Mouse (Mus musculus) monocyte, adult 2 months (primary cell): Measurements from ENCODE around the gene Hddc2.

Experiments used
- DNase-seq, 2 experiments: peaks; one replicate each; pipeline ENCODE4 v3.0.0; 2022; ENCODE audit warnings: low spot score in 2 of 2, low read depth in 1 of 2

Hddc2 gene

GRCm38 (mm10) chr10:31312865-31313848 lies at the start of gene Hddc2:
Gene Hddc2 (plus strand): TSS chr10:31313383.
- DNase-seq = peak; percentile 5 to 48

DNA sequence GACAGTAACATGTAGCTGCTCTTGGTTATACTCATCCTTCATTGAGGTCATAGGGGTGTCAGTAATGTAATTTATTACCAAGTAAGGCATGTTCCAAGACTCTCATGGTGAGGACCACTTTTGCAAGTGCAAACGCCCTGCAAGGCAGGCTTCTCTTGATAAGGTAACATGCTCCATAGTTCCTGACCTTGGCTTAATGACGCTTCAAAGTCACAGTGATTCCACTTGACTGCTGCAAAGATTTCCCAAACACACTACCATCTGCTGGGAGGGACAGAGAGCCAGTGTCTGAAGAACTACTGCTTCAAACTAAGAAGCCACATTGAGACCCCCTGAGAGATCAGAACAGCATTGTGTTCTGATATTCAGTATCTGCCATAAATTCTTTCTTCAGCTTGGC lies 40.4 kb upstream of the Hddc2 start:
- no peak for DNase-seq

GRCm38 (mm10) chr10:31273171-31273570 lies 40.0 kb upstream of the Hddc2 start:
- no peak for DNase-seq

GRCm38 (mm10) chr10:31287787-31288186 lies 25.4 kb upstream of the Hddc2 start:
- no peak for DNase-seq

DNA sequence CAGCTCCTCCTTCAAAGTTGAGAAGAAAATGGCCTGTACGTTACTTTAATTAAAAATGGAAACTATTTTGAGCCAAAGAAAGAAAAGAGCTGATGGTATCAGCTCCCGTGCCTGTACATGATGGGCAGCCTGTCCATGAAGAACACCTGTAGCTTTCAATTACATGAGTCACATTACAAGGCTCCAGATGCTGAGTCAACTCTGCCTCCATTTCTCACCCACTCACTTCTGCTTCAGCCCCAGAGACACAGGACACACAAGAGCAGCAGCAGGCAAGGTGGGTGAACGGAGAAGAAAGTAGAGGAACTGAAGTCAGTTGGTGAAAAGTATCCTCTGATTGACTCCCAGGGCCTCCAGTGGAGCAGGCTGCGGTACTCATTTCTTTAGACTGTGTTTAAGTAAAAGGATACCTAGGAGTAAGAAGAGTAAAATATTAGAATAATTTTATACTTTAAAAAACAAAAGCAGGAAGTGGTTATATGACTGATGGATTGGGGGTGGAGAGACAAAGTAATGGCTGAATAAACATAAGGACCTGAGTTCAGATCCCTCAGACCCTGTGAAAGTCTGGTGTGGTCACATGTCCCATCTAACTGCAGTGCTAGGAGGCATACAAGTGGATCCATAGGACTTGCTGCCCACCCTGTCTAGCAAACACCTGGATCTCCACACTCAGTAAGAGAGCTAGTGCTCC lies 24.3 kb upstream of the Hddc2 start:
- DNase-seq = no peak

GRCm38 (mm10) chr10:31295705-31296104 lies 17.5 kb upstream of the Hddc2 start:
- DNase-seq = no peak

DNA sequence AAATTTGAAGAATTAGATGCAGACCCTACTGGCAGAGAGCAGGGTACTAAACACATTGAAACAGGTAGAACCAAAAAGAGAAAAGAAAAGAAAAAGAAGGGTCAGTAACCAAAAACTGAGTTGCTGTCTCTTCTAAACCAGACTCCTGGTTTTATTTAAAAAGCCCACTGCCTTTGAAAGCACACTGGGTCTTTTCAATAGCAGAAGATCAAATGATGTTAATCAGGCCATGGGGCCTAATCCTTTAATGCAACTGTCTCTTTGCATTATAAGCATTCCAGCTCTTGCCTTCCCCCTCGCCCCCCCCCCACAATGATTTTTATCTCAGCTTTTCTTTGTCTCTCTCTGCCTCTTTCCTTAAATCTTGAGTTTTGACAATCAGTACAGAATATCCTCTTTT lies 16.7 kb upstream of the Hddc2 start:
- no peak for DNase-seq

- DNase-seq = no peak
Measured at GRCm38 (mm10) chr10:31297106-31297505, 16.1 kb upstream of the Hddc2 start.

DNA sequence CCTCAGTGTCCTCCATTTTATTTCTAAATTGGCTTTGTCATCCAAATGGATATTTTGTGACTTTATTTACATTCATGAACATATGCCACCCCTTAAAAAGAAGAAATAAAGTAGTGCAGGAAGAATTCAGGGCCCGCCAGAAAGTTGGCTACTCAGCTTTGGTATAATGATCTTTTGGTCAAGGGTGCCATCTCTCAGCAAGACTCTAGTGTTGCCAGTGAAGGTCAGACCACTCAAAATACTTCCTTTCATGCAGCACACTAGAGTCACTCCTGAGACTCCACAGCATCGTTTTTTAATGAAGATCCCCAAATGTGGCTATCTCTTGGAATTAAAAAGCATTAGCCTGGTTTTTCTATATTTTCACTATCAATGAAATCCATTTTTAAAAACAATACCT lies 14.9 kb upstream of the Hddc2 start:
- DNase-seq = no peak

- DNase-seq = peak in 1 of 2 experiments; percentile 2
Measured at GRCm38 (mm10) chr10:31298921-31299574, 14.1 kb upstream of the Hddc2 start.

- no peak for DNase-seq
Measured at GRCm38 (mm10) chr10:31300292-31300691, 12.9 kb upstream of the Hddc2 start.

DNA sequence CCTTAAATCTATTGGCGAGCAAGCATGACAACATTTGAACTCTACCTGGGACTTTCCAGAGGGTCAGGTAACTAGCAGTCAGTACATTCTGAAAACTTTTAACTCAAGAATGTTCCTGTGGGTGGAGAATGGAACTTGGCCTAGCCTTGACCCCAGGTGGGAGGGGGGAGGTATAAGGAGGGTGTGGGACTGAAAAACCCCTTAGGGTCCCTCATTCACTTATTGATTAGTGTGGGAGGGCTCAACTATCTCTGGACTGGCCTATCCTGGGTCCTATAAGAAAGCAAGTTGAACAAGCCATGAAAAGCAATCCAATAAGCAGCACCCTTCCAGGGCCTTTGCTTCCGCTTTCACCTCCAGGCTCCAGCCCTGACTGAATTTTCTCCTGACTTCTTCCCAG lies 9.7 kb upstream of the Hddc2 start:
- DNase-seq = no peak

GRCm38 (mm10) chr10:31307024-31307598 lies 6.1 kb upstream of the Hddc2 start:
- no peak for DNase-seq

DNA sequence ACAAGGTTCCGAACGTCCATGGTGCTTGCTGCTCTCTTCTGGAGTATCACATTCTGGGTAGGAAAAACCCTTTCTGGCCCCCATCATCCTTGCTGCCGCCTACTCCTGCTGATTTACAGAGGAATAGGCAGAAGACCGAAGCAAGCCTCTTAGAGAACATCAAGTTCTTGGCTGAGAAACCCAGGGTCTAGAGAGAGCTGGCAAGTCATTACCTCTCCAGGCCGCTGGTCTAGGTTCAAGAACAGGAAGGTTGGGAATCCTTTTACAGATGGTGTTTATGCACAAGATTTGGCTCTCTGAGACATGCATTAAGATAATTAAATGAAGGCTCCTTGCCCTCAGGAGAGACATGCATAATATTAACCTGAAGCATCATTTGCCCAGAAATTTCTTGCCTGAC lies 5.3 kb downstream of the Hddc2 start:
- no peak for DNase-seq

DNA sequence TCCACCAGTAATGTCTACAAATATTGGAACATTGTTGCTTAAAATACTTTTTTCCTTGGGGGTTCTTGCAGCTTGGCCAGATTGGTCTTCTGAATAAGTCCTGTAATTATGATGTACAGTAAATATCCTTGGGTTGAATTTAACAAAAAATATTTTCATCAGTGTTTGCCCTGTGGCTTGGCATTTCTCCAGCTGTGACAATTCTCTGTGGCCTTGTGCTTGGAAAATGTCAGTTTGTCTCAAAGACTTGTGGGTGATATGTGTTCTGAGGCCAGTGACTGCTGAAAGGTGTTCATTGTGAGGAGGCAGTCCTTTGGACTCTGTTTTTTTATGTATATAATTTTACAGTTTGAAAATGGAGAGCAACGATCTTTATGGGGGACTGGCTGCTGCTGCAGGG lies 16.3 kb downstream of the Hddc2 start:
- DNase-seq = no peak

GRCm38 (mm10) chr10:31330286-31330962 lies 17.2 kb downstream of the Hddc2 start:
- no peak for DNase-seq

DNA sequence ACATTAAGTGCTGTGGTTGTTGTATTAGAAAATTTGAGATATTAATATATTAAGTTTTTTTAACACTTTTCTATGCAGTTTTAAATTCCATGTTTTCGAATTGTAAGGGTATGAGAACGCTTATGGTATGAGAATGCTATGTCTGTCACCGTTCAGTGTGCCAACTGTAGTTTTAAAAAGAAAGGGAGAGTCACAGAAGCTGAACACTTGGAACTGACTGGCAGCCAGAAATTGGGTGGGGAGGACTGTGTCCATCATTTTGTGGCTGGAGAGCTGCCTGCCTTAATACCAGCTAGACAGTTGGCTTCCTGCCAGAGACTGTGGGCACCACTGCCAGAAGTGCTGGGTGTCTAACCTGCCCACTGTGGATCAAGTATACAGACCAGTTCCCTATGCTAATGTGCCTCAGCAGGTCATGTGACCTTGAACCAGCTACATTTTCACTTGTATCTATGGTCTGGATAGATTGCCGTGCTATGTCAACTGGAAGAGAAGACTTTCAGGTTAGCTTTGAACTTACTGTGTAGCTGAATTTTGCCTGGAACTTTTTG lies 18.1 kb downstream of the Hddc2 start:
- no peak for DNase-seq

DNA sequence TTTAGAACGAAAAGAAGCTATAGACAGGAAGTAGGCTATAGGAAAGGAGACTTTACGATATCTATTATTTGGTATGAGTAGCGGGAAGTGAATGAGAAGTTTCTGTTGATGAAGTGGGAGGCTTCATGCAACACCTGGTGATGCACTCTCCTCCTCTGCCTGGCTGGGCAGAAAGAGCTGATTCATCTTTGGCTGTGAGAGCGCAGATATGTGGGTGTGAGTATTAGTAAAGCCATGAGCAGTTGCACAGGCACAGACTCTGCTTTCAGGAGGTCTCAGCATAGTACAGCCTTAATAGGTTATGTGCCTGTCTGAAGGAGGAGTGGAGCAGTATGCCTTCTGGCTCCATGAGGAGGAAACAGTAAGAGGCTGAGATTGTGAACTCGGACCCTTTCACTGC lies 23.2 kb downstream of the Hddc2 start:
- DNase-seq = no peak

DNA sequence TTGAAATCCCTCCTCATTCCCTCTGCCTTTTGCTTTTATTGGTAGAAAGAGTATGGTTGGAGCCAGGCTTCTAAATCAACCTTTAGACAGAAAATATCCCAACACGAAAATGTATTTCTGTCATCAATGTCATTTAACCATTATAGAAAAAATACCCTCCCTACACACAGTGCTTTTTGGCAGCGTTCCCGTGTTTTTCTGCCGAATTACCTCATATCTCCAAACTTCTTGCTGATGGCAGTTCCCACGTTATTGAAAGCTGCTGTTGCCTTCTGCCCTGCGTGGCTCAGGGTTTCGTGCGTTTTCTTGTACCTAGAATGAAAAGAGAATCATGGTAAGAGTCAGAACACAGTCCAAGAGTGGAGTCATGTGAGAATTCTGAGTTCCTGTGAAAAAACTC lies 33.2 kb downstream of the Hddc2 start:
- DNase-seq = no peak

DNA sequence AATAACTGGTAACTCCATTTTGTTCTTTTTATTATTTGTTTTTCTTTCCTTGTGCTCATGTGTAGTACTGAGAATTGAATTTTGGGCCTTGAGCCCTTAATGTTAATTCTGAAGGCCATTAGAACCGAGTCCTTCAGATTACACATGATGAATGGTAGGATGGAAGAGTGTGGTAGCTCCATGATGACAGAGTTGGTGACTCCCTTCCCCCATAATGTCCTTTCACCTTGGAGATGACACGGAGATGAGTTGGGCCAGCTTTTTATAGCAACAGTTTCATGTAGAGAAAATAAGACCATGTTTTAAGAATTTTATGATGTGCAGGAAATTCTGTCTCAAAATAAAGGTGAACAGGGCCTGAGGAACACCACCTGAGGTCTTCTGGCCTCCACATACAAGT lies 37.9 kb downstream of the Hddc2 start:
- no peak for DNase-seq
